Mouse (Mus musculus) lung, postnatal 14 days (tissue): ENCODE results near the gene Tacr2.

ENCODE experiments used
- DNase-seq: peaks from one replicate; pipeline ENCODE4 v3.0.0; 2021

The Tacr2 gene

DNA sequence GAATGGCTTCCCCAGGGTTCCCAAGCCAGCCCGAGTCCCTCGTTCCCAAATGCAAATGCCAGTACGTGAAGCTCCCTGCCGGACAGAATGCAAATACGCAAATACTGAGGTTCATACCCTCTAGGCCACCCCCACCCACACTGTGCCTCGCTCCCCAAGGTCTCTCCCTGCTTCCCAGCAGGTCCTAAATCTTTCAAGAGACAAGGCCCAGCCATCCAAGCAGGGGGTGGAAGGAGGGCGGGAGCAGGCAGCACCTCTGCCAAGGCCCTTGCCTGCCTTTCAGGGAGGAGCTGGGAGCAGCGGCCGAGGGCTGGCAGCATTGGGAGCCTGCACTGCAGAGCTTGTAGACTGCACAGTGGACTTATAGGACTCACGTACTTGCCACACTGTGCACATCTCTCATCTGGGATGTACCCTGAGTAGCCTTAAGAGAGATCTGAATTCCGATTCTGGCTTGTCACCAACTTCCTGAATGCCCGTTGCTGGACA is at the start of gene Tacr2:
Gene Tacr2, plus strand, starts transcription at position 439 of the 489 bp plus-strand sequence.
- DNase-seq = no peak

- no peak for DNase-seq
Measured at GRCm38 (mm10) chr10:62202574-62202973, 49.7 kb upstream of the Tacr2 start.

- DNase-seq = no peak
Measured at GRCm38 (mm10) chr10:62208241-62208896, 43.9 kb upstream of the Tacr2 start.

DNA sequence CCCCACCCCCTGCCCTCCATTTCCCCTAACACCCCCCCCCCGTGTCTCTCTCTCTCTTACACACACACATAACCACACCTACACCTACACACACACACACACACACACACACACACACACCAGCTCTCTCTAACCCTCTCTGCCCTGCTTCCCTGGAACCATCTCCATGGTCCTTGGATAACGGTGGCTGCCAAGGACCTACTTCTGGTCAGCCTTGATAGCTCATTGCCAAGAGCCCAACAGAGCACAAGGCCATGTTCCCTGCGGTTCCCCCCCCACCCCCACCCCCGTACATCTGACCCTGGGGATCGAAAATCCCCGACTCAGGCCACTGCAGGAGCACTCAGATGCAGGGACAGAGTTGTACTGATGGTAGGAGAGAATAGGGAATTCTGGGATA is 40.9 kb upstream of the Tacr2 start:
- no peak for DNase-seq

- no peak for DNase-seq
Measured at GRCm38 (mm10) chr10:62215169-62215616, 37.0 kb upstream of the Tacr2 start.

DNA sequence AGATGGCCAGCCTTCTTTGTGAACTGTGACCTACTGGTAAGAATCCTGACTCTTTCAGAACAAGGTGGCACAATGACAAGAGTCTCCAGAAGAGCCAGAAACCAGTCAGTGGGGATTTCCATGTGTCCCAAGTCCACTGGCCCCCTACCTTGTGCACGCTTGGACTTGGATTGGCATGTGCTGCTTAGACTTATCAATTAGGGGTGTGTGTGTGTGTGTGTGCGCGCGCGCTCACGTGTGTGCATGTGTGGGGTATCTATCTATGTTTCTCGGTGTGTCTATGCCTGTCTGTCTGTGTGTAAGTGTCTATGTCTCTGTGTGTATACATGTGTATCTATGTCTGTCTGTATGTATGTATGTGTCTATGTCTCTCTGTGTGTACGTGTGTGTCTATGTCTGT is 36.6 kb upstream of the Tacr2 start:
- no peak for DNase-seq

DNA sequence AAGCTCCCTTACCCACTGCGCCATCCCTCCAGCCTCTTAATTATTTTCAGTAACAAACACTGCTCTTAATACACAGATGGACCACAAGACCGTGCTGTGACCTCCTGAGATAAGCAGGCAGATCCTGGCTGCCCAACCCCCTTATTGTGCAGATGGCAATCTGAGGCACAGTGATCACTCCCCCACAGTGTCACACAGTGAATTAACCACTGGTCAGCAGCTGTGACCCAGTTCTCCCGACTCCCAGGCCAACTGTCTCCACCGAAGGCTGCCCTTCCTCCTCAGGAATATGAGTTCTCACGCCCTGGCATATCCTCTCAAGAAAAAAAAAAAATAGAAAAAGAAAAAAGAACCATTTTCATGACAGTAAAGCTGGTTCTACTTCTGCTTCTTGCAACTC is 35.6 kb upstream of the Tacr2 start:
- DNase-seq = no peak

DNA sequence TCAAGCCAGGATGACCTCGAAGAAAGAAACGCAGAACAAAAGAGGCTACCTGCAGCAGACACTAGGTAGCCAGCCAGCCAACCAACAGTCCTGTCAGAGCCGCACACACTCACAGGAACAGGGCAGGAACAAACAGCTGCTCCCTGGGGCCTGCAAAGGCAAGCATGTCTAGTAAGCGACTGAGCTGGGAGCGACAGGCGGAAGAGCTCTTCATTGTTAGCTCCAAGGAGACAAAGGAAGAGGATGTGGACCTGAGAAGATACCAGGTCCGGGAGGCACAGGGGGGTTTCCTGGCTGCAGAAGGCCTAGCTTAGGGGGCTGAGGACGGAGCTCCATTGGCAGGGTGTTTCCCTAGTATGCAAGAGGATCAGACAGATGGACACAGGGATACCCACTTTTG is 35.0 kb upstream of the Tacr2 start:
- DNase-seq = peak; percentile 44

GRCm38 (mm10) chr10:62218044-62218788 is 34.0 kb upstream of the Tacr2 start:
- no peak for DNase-seq

DNA sequence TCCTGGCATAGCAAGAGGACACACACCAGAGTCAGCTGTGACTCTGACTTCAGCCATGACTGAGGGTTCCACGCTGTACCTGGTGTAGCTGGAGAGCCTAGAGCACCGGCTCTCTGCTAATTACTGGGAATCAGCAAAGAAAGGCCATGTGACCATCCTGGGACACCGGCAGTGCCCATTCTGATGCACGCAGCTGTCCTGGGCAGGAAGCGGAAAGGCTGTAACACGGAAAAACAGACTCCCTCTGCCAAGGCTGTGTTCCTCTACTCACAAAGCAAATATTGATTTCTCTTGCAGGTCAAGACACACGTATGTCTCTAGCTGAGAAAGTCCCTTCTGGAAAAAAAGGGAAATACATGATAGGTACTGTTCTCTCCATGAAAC is 33.5 kb upstream of the Tacr2 start:
- DNase-seq = peak; percentile 35

GRCm38 (mm10) chr10:62220732-62221514 is 31.3 kb upstream of the Tacr2 start:
- peak; percentile 38 for DNase-seq

DNA sequence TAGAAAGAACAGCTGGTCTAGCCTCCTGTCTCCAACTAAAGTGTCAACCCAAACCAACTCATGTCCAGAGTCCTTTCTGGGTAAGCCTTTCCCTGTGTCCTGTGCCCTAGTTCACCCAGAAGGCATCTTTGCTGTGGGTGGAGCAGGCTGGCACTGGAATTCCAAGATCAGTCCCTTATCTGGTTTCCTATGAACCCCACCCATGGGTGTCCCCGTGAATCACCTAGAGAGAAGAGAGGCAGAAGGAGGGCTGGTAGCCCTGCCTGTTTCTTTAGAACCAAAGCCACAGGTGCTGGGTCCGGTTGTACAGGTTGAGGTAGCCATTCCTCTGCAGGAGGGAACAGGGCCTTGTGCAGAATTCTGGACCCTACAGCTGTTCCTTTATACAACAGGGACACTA is 30.6 kb upstream of the Tacr2 start:
- no peak for DNase-seq

DNA sequence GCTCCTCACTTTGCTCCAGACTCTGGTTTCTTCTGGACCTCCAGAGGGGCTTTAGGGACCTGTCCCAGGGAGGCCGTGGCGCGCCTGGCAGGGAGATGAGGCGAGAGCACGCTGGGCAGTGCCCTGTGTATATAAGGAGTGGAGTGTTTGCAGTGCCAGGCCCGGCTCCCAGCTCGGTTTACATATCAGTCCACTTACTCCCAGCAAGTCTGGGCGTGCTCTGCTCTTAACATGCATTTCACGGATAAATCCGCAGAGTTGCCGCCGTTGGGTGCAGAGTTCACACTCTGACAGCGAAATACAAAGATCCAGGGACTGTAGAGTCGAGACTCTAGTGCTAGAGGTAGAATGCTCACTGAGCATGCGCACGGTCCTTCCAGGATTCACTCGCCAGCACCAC is 29.5 kb upstream of the Tacr2 start:
- peak; percentile 50 for DNase-seq

DNA sequence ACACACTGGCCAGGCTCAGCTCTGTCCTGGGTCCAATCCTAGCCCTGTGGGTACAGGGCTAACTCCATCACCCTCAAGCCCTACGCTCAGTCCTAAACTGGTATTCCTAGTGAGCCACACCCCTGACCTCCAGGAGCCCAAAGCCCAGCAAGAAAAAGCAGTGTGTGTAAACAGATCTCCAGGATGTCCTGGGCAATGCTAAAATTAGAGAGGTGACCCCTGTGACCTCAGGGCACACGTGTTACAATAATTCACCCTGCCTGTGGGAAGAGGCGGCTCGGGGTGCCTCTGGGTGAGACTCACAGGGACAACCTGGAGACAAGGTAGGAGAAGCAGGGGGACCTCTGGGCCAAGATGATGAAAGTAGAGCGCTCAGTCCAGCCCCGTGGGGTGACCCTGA is 28.0 kb upstream of the Tacr2 start:
- DNase-seq = no peak

DNA sequence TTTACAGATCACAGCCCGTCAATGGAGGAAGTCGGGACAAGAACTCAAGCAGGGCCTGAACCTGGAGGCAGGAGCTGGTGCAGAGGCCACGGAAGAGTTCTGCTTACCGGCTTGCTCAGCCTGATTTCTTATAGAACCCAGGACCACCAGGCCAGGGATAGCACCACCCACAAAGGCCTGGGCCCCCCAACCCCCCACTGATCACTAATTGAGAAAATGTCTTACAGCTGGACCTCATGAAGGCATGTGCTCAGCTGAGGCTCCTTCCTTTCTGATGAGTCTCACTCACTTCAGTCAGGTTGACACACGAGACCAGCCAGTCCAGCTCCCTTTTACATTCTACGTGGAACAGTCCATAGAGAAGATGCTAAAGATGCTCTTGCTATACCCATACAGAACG is 26.4 kb upstream of the Tacr2 start:
- no peak for DNase-seq

DNA sequence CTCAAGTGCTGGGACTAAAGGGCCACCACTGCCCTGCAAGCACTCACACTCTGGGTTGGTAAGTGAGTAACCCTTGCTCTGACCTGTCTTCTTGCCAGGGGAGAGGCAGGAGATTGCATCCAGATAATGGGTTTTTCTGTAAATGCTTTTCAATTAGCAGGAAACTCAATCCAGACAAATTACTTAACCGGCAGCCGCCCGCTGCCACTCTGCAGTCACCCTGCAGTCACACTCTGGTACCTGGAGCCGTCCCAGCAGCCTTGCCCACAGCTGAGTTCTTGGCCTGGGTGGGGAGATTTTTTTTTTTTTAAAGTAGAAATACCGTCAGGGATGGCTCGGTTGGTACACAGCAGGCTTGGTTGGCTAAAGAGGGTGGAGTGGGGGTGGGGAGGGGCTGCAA is 24.1 kb upstream of the Tacr2 start:
- DNase-seq = no peak

DNA sequence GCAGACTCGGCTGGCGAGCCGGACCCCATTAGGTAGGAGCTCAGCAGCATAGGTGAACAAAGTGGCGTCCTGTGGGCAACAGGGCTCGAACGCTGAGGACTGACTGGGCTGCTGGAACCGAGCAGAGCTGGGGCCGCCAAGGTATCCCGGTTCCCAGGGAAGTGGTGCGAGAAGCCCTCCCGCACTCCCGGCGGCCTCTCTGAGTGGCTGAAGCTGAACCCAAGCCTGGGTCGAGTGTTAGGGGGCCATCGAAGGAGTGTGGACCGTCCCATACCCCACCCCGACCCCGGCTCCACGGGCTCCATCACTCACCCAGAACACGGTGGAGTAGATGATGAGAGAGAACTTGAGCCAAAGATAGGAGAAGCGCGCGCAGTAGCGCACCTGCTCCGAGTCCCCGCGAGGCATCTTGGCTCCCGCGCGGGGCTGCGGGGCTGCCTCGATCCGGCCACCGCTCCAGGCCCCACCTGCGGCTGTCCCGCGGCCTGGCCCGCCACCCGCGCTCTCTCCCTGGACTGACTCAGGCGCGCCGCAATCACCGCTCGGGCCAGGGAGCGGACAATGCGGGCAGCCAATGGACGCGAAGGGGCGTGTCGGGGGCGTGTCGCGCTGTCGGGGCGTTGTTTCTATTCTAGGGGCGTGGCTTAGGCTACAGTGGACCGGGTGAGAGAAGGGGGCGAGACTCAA is 21.4 kb upstream of the Tacr2 start, which contains the start of gene Tspan15:
Gene Tspan15, minus strand, starts transcription at position 544 of the 687 bp plus-strand sequence.
- peak; percentile 96 for DNase-seq

- no peak for DNase-seq
Measured at GRCm38 (mm10) chr10:62231395-62231732, 20.9 kb upstream of the Tacr2 start.

DNA sequence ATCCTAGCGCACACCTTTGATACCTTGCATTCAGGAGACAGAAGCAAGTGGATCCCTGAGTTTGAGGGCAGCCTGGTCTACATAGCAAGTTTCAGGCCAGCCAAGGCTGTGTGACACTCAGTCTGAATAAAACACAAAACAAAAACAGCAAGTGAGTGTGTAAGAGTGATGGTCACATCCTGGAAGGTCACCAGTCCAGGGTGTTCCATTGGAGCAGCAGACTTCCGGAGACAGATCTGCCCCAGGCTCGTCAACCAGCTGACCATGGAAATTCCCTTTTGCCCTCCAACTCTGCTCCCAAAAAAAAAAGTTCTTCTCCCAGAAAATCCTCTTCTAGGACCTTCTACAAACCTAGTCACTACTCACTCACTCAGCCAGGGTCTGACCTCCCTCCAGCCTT is 20.4 kb upstream of the Tacr2 start:
- no peak for DNase-seq

DNA sequence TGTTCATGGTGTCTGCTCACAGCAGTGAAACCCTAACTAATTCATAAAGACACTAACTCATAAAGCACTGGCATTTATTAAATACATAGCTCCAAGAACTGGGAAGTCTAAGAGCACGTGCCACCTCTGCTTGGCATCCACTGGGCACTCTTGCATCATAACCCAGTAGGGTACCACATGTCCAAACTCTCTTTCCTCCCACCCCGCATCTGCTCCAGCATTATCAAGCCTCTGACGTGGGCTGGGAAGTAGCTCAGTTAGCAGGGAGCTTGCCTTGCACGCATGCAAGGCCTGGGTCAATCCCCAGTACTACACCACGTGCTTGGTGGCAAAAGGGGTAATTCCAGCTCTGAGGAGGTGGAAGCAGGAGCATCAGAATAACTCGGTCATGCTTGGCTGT is 16.1 kb upstream of the Tacr2 start:
- no peak for DNase-seq

DNA sequence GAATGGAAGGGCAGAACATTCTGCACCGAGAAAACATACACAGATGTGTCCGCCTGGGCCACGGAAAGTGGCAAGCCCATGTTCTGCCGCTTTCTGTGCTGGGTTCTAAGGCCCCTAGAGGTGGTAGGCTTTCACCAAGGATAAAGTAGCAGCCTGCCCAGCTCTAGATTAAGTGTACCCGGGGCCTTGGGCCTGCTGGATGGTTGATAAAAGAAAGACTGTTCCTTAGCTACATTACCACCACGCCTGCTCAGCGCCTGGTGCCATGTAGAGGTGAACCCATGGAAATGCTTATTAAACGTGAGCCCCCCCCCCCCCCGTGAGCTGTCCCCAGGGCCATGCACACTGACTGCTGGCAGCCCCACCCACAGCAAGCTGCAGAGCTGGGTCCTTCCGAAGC is 15.0 kb upstream of the Tacr2 start:
- no peak for DNase-seq

DNA sequence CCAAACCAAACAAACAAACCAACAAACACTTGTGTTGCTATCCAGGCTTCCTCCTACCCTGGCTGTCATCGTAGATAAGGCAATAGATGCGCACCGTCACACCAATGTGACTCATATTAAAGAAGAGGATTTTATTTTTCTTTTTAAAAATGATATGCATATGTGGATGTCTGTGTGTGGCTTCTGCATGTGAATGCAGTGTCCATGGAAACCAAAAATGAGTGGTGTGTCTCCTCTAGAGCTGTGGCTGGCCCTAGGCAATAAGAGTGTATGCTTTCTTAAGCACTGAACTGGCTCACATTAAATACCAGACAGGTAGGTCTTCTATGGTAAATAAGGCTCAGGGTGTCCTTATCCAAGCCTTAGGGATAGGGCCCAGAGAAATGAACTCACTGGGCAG is 13.6 kb upstream of the Tacr2 start:
- no peak for DNase-seq

GRCm38 (mm10) chr10:62239270-62239669 is 13.0 kb upstream of the Tacr2 start:
- DNase-seq = no peak
